Mouse (Mus musculus) midbrain, postnatal 0 days (tissue): Measurements from ENCODE around the gene Lnx2. TPM values are rescaled to one million over a fixed set of nuclear protein-coding genes. Genes with fewer than 3 reads are reported as not detected.

Experiments
- ATAC-seq: fragments of 200-750 bp; cut with Nextera tagmentation; 2 replicates; pipeline ENCODE4 v1.8.0; 2017; ENCODE audit warnings: moderate number of reproducible peaks, mild to moderate bottlenecking, moderate TSS enrichment, moderate library complexity; ENCODE audit not compliant: low FRiP score
- DNase-seq: peaks from one replicate; pipeline ENCODE4 v3.0.0-alpha.2; 2015; ENCODE audit warnings: low spot score
- H3K27ac ChIP-seq: fragments of 300-500 bp; sonication (generic); 2 replicates; pipeline ENCODE4 v1.5.1; 2014; ENCODE audit warnings: low read depth, mild to moderate bottlenecking, low read length, mixed read lengths
- H3K27me3 ChIP-seq: fragments of 300-500 bp; sonication (generic); 2 replicates; pipeline ENCODE4 v1.6.1; 2014; ENCODE audit warnings: low read length, control low read depth, mixed read lengths; ENCODE audit not compliant: insufficient read depth
- H3K36me3 ChIP-seq: fragments of 300-500 bp; sonication (generic); 2 replicates; pipeline ENCODE4 v1.6.1; 2014; ENCODE audit warnings: low read length, control low read depth, mixed read lengths; ENCODE audit not compliant: insufficient read depth
- H3K4me1 ChIP-seq: fragments of 300-500 bp; sonication (generic); 2 replicates; pipeline ENCODE4 v1.6.1; 2014; ENCODE audit warnings: mild to moderate bottlenecking, control low read depth, antibody characterized with exemption, low read length, mixed read lengths; ENCODE audit not compliant: insufficient read depth
- H3K4me2 ChIP-seq: fragments of 300-500 bp; sonication (generic); 2 replicates; pipeline ENCODE4 v1.6.1; 2014; ENCODE audit warnings: low read depth, mild to moderate bottlenecking, low read length, mixed read lengths; ENCODE audit not compliant: poor library complexity, severe bottlenecking
- H3K4me3 ChIP-seq: fragments of 300-500 bp; sonication (generic); 2 replicates; pipeline ENCODE4 v1.5.1; 2014; ENCODE audit warnings: low read depth, mild to moderate bottlenecking, low read length, moderate library complexity
- H3K9ac ChIP-seq: fragments of 300-500 bp; sonication (generic); replicated peaks from 2 replicates; pipeline ENCODE4 v1.6.1; 2014; ENCODE audit warnings: mild to moderate bottlenecking, low read length, moderate library complexity, mixed read lengths; ENCODE audit not compliant: poor library complexity, severe bottlenecking
- H3K9me3 ChIP-seq: fragments of 300-500 bp; sonication (generic); 2 replicates; pipeline ENCODE4 v1.6.1; 2016; ENCODE audit warnings: low read length, control low read depth
- CTCF ChIP-seq: IDR thresholded peaks from 2 replicates; pipeline ENCODE4 v1.5.1; 2016; ENCODE audit warnings: antibody characterized with exemption, mild to moderate bottlenecking
- WGBS: fragments of 180-500 bp; shearing (Covaris S2); extraction: QIAGEN DNeasy Blood & Tissue Kit; methylation state at CpG from one replicate; pipeline ENCODE4 v1.1.7; 2014; 5-methylcytosine and 5-hydroxymethylcytosine counted together
- polyA plus RNA-seq: library from polyadenylated mRNA; unstranded; fragments of >200 nt; fragmentation: Nextera tagmentation; extraction: Ambion mirVana; gene quantifications from 2 replicates; pipeline ENCODE4 v1.2.1, GENCODE M21; 2015
- total RNA-seq: library from RNA; depleted of rRNA; stranded (reverse); fragments of >200 nt; gene quantifications from 2 replicates; pipeline ENCODE4 v1.2.3, GENCODE M21; 2014; rRNA removed

The Lnx2 gene
- total and polyA plus RNA-seq, 2 experiments from 2014 or later = 2.9 to 5.6 TPM

GRCm38 (mm10) chr5:146968695-146969393, 107.5 kb downstream of the Lnx2 start:
- no peaks in the 10 kb centered on the region for H3K4me1 ChIP-seq
- ATAC-seq (no peak), DNase-seq (no peak)
- H3K9me3 ChIP-seq = no peaks in the 10 kb centered on the region
- H3K27me3 ChIP-seq = no peaks in the 10 kb centered on the region
- no peak overlapping the region for H3K4me3 ChIP-seq
- no peak overlapping the region for H3K9ac ChIP-seq
- H3K27ac ChIP-seq = no peak overlapping the region
- H3K4me2 ChIP-seq = no peak overlapping the region
- TF ChIP-seq CTCF = no peak
- 52% methylated on average over 13 of the region's 13 CpGs for WGBS
- no peaks in the 10 kb centered on the region for H3K36me3 ChIP-seq

Other genes starting within 250 kb of the Lnx2 start
- 217 and 224 TPM in 2 replicates for gene Rpl21, start 243.7 kb downstream of the Lnx2 start, total RNA-seq
- 328 and 334 TPM in 2 replicates for gene Rpl21, start 243.7 kb downstream of the Lnx2 start, polyA plus RNA-seq
- gene Rasl11a, start 231.5 kb downstream of the Lnx2 start, total RNA-seq = 14.6 and 18.3 TPM in 2 replicates
- 17.8 and 18.8 TPM in 2 replicates for gene Rasl11a, start 231.5 kb downstream of the Lnx2 start, polyA plus RNA-seq
- gene Gtf3a, start 127.9 kb downstream of the Lnx2 start, total RNA-seq = 61.3 and 64.8 TPM in 2 replicates
- gene Gtf3a, start 127.9 kb downstream of the Lnx2 start, polyA plus RNA-seq = 102 and 104 TPM in 2 replicates
- 15.8 and 25.8 TPM in 2 replicates for gene Mtif3, start 112.8 kb downstream of the Lnx2 start, total RNA-seq
- 17.1 and 20.5 TPM in 2 replicates for gene Mtif3, start 112.8 kb downstream of the Lnx2 start, polyA plus RNA-seq
- 58.4 and 60.1 TPM in 2 replicates for gene Polr1d, start 464 bp upstream of the Lnx2 start, total RNA-seq
- 89.4 and 91.0 TPM in 2 replicates for gene Polr1d, start 464 bp upstream of the Lnx2 start, polyA plus RNA-seq
- gene Gsx1, start 112.1 kb upstream of the Lnx2 start, total RNA-seq = 1.7 and 3.0 TPM in 2 replicates
- gene Gsx1, start 112.1 kb upstream of the Lnx2 start, polyA plus RNA-seq = 1.4 and 2.3 TPM in 2 replicates
- not detected in 2 replicates for gene Pdx1, start 193.4 kb upstream of the Lnx2 start, total RNA-seq
- not detected in 2 replicates for gene Pdx1, start 193.4 kb upstream of the Lnx2 start, polyA plus RNA-seq
- not detected in 2 replicates for gene Cdx2, start 230.7 kb upstream of the Lnx2 start, total RNA-seq
- gene Cdx2, start 230.7 kb upstream of the Lnx2 start, polyA plus RNA-seq = not detected in 2 replicates
- not detected in 2 replicates for gene Urad, start 245.9 kb upstream of the Lnx2 start, total RNA-seq
- not detected in 2 replicates for gene Urad, start 245.9 kb upstream of the Lnx2 start, polyA plus RNA-seq